Mouse (Mus musculus) ES-E14 (cell line): ENCODE measurements around the gene Plp2. TPM values are rescaled to one million over a fixed set of nuclear protein-coding genes. Genes with fewer than 3 reads are reported as not detected.

Experiments
- DNase-seq: peaks from one replicate; pipeline ENCODE4 v3.0.0-alpha.2; 2013; ENCODE audit warnings: low read depth, low spot score
- H3K27ac ChIP-seq: 2 replicates; pipeline ENCODE4 v1.5.1; 2012; ENCODE audit warnings: low read depth, mild to moderate bottlenecking, low read length, moderate library complexity, mixed read lengths; ENCODE audit not compliant: poor library complexity, insufficient read depth, severe bottlenecking
- H3K36me3 ChIP-seq: 2 replicates; pipeline ENCODE4 v1.6.1; 2012; ENCODE audit warnings: mild to moderate bottlenecking, low read length, moderate library complexity, mixed read lengths; ENCODE audit not compliant: control insufficient read depth, poor library complexity, insufficient read depth, severe bottlenecking
- H3K4me1 ChIP-seq, 2 experiments: fragments of 150-350 bp in 1 of 2; sonication (generic) in 1 of 2; 2 replicates each; pipeline ENCODE4 v1.6.1; 2012; ENCODE audit warnings: low read length in 2 of 2, mild to moderate bottlenecking in 1 of 2, mixed read lengths in 1 of 2; ENCODE audit not compliant: control insufficient read depth in 2 of 2, insufficient read depth in 2 of 2, poor library complexity in 1 of 2
- H3K4me3 ChIP-seq, 2 experiments: fragments of 150-350 bp in 1 of 2; sonication (generic) in 1 of 2; 2 replicates each; pipeline ENCODE4 v1.5.1; 2012; ENCODE audit warnings: low read length in 2 of 2, low read depth in 1 of 2, mild to moderate bottlenecking in 1 of 2, mixed read lengths in 1 of 2; ENCODE audit not compliant: insufficient read depth in 1 of 2, poor library complexity in 1 of 2, severe bottlenecking in 1 of 2
- H3K9ac ChIP-seq: 2 replicates; pipeline ENCODE4 v1.6.1; 2012; ENCODE audit warnings: low read depth, mild to moderate bottlenecking, low read length, mixed read lengths; ENCODE audit not compliant: poor library complexity, insufficient read depth, severe bottlenecking
- H3K9me3 ChIP-seq: fragments of 150-350 bp; sonication (generic); 2 replicates; pipeline ENCODE4 v1.6.1; 2012; ENCODE audit warnings: low read depth, mild to moderate bottlenecking, low read length; ENCODE audit not compliant: control insufficient read depth, insufficient read depth
- CHD2 ChIP-seq: IDR thresholded peaks from 2 replicates; pipeline ENCODE4 v1.6.1; 2014; ENCODE audit warnings: mild to moderate bottlenecking, low read depth, low read length, inconsistent platforms
- HCFC1 ChIP-seq: IDR thresholded peaks from 2 replicates; pipeline ENCODE4 v1.6.1; 2012; ENCODE audit warnings: low read length, inconsistent platforms, borderline replicate concordance; ENCODE audit not compliant: insufficient read depth
- MAFK ChIP-seq: IDR thresholded peaks from 2 replicates; pipeline ENCODE4 v1.6.1; 2014; ENCODE audit warnings: mild to moderate bottlenecking, low read depth, low read length, inconsistent platforms; ENCODE audit not compliant: insufficient read depth
- ZC3H11A ChIP-seq: IDR thresholded peaks from 2 replicates; pipeline ENCODE4 v1.6.1; 2012; ENCODE audit warnings: low read depth, mild to moderate bottlenecking, inconsistent platforms, low read length, borderline replicate concordance
- ZNF384 ChIP-seq: IDR thresholded peaks from 2 replicates; pipeline ENCODE4 v1.6.1; 2012; ENCODE audit warnings: low read depth, low read length, inconsistent platforms
- in situ Hi-C, 2 experiments: fragments of 600-800 bp; cut with MboI; formaldehyde crosslinking; loops; one replicate each; pipeline ENCODE4 v1.15.1; 2025; ENCODE audit warnings: low sequenced_read_pairs in 2 of 2, inconsistent platforms in 1 of 2; ENCODE audit not compliant: unreplicated experiment in 2 of 2
- total RNA-seq: library from RNA; depleted of rRNA; stranded (reverse); fragments of 300-350 nt; gene quantifications from 2 replicates; pipeline ENCODE4 v1.2.3, GENCODE M21; 2012

Plp2 gene
- total RNA-seq, 1 experiment, result 278 TPM

GRCm38 (mm10) chrX:7674284-7675000 lies 3.3 kb upstream of the Plp2 start:
- in situ Hi-C loops, result no loop called here
- Histone ChIP-seq H3K4me1 (peaks cover 0 to 3% of the 10 kb centered on the region in 2 experiments; a peak in 1 of 4 replicates), H3K27ac (peak overlapping the region; percentile 85), H3K36me3 (peaks cover under 1% of the 10 kb centered on the region; the same call in 1 of the 2 replicates), H3K4me3 (peak overlapping the region; percentile 60 to 67), H3K9me3 (no peaks in the 10 kb centered on the region), H3K9ac (peak overlapping the region; percentile 70)
- DNase-seq, result peak; percentile 40
- TF ChIP-seq ZC3H11A (no peak), HCFC1 (no peak), CHD2 (no peak), ZNF384 (no peak), MAFK (no peak)

- peak; percentile 40 for DNase-seq
- Histone ChIP-seq H3K9me3 (no peaks in the 10 kb centered on the region), H3K9ac (peak overlapping the region; percentile 70), H3K36me3 (peaks cover 8% of the 10 kb centered on the region), H3K27ac (peak overlapping the region; percentile 85), H3K4me3 (peak overlapping the region; percentile 60 to 67; a peak in 3 of 4 replicates), H3K4me1 (peaks cover 0 to 3% of the 10 kb centered on the region in 2 experiments; a peak in 1 of 4 replicates)
- in situ Hi-C loops, result no loop called here
- no peak for TF ChIP-seq ZC3H11A
- no peak for TF ChIP-seq HCFC1
- no peak for TF ChIP-seq CHD2
- TF ChIP-seq MAFK, result no peak
- TF ChIP-seq ZNF384, result no peak
Observed at GRCm38 (mm10) chrX:7673578-7674281, 2.5 kb upstream of the Plp2 start.

- no peak for DNase-seq
- in situ Hi-C loops, result no loop called here
- Histone ChIP-seq H3K9ac (no peak overlapping the region), H3K4me1 (peaks cover 0 to 3% of the 10 kb centered on the region in 2 experiments; a peak in 1 of 4 replicates), H3K36me3 (peaks cover 10% of the 10 kb centered on the region), H3K4me3 (no peak overlapping the region; a peak in 1 of 4 replicates), H3K9me3 (no peaks in the 10 kb centered on the region), H3K27ac (no peak overlapping the region)
- TF ChIP-seq MAFK (no peak), CHD2 (no peak), ZNF384 (no peak), ZC3H11A (no peak)
Observed at GRCm38 (mm10) chrX:7672739-7673138, 1.5 kb upstream of the Plp2 start.

- Histone ChIP-seq H3K36me3 (peaks cover 16% of the 10 kb centered on the region), H3K9me3 (no peaks in the 10 kb centered on the region), H3K4me1 (peaks cover 0 to 14% of the 10 kb centered on the region in 2 experiments; a peak in 1 of 4 replicates), H3K4me3 (peak overlapping the region; percentile 85 to 90), H3K9ac (peak overlapping the region; percentile 87), H3K27ac (peak overlapping the region; percentile 83)
- in situ Hi-C loops, result no loop called here
- DNase-seq, result no peak
- TF ChIP-seq HCFC1 (no peak), ZC3H11A (no peak), ZNF384 (no peak)
Observed at GRCm38 (mm10) chrX:7670390-7670881, 754 bp downstream of the Plp2 start.
